Mouse (Mus musculus) limb, embryonic 10.5 days (tissue): ENCODE results near the gene Rptor. TPM values are rescaled to one million over a fixed set of nuclear protein-coding genes. Genes with fewer than 3 reads are reported as not detected.
"Not testable (repeated sequence)": the region's sequence is repeated elsewhere in the genome, so short reads cannot be mapped to it uniquely, and the experiment has no call there.

Source experiments
- DNase-seq: peaks from one replicate; pipeline ENCODE4 v3.0.0-alpha.2; 2017; ENCODE audit warnings: low spot score
- H3K27ac ChIP-seq: fragments of 300-500 bp; sonication (generic); 2 replicates; pipeline ENCODE4 v1.5.1; 2016; ENCODE audit warnings: mild to moderate bottlenecking
- H3K27me3 ChIP-seq: fragments of 300-500 bp; sonication (generic); 2 replicates; pipeline ENCODE4 v1.6.1; 2016; ENCODE audit warnings: low read depth, mild to moderate bottlenecking; ENCODE audit not compliant: poor library complexity, severe bottlenecking
- H3K36me3 ChIP-seq: fragments of 300-500 bp; sonication (generic); 2 replicates; pipeline ENCODE4 v1.6.1; 2016; ENCODE audit warnings: mild to moderate bottlenecking, moderate library complexity
- H3K4me1 ChIP-seq: fragments of 300-500 bp; sonication (generic); 2 replicates; pipeline ENCODE4 v1.6.1; 2016
- H3K4me3 ChIP-seq: fragments of 300-500 bp; sonication (generic); 2 replicates; pipeline ENCODE4 v1.5.1; 2016; ENCODE audit warnings: mild to moderate bottlenecking, moderate library complexity
- H3K9me3 ChIP-seq: fragments of 300-500 bp; sonication (generic); replicated peaks from 2 replicates; pipeline ENCODE4 v1.6.1; 2016; ENCODE audit warnings: mild to moderate bottlenecking
- WGBS: fragments of 180-500 bp; shearing (Covaris S2); methylation state at CpG from one replicate; pipeline ENCODE4 v1.1.7; 2016; 5-methylcytosine and 5-hydroxymethylcytosine counted together
- polyA plus RNA-seq: library from polyadenylated mRNA; unstranded; fragments of >200 nt; fragmentation: Nextera tagmentation; extraction: Ambion mirVana; gene quantifications from 2 replicates; pipeline ENCODE4 v1.2.1, GENCODE M21; 2016

The Rptor gene
- polyA plus RNA-seq, 1 experiment from 2014 or later, result 17.9 TPM

- Histone ChIP-seq H3K4me1 (peaks cover 17% of the 10 kb centered on the region), H3K27me3 (no peaks in the 10 kb centered on the region), H3K36me3 (no peaks in the 10 kb centered on the region), H3K4me3 (no peak overlapping the region), H3K9me3 (no peaks in the 10 kb centered on the region), H3K27ac (no peak overlapping the region)
- no peak for DNase-seq
- WGBS, result 85% methylated on average over 9 of the region's 9 CpGs
These were observed 37.8 kb downstream of the Rptor start for GRCm38 (mm10) chr11:119640491-119640890.

- 90% methylated on average over 9 of the region's 9 CpGs for WGBS
- Histone ChIP-seq H3K4me1 (peaks cover 15% of the 10 kb centered on the region), H3K9me3 (no peaks in the 10 kb centered on the region)
These were observed 39.2 kb downstream of the Rptor start for GRCm38 (mm10) chr11:119641831-119642381.

GRCm38 (mm10) chr11:119643347-119643746, 40.6 kb downstream of the Rptor start:
- H3K4me1 ChIP-seq, result peaks cover 6% of the 10 kb centered on the region; the same call in 1 of the 2 replicates
- H3K9me3 ChIP-seq, result no peaks in the 10 kb centered on the region
- no peak for DNase-seq
- H3K27ac ChIP-seq, result no peak overlapping the region
- H3K27me3 ChIP-seq, result no peaks in the 10 kb centered on the region
- H3K36me3 ChIP-seq, result no peaks in the 10 kb centered on the region
- WGBS, result 89% methylated on average over 7 of the region's 7 CpGs
- no peak overlapping the region for H3K4me3 ChIP-seq

More at GRCm38 (mm10) chr11:119641831-119642381, 39.2 kb downstream of the Rptor start:
- H3K4me3 ChIP-seq, result no peak overlapping the region
- DNase-seq, result no peak
- no peaks in the 10 kb centered on the region for H3K36me3 ChIP-seq
- H3K27me3 ChIP-seq, result no peaks in the 10 kb centered on the region
- no peak overlapping the region for H3K27ac ChIP-seq

GRCm38 (mm10) chr11:119644140-119644539, 41.4 kb downstream of the Rptor start:
- WGBS, result 83% methylated on average over 7 of the region's 7 CpGs
- H3K36me3 ChIP-seq, result no peaks in the 10 kb centered on the region
- H3K27ac ChIP-seq, result no peak overlapping the region
- no peaks in the 10 kb centered on the region for H3K27me3 ChIP-seq
- H3K4me3 ChIP-seq, result no peak overlapping the region
- H3K4me1 ChIP-seq, result no peaks in the 10 kb centered on the region
- H3K9me3 ChIP-seq, result no peaks in the 10 kb centered on the region
- no peak for DNase-seq

- H3K36me3 ChIP-seq, result no peaks in the 10 kb centered on the region
- no peak for DNase-seq
- no peak overlapping the region for H3K4me3 ChIP-seq
- no peaks in the 10 kb centered on the region for H3K27me3 ChIP-seq
- WGBS, result 87% methylated on average over 14 of the region's 14 CpGs
- no peak overlapping the region for H3K27ac ChIP-seq
- H3K4me1 ChIP-seq, result peaks cover 3% of the 10 kb centered on the region; the same call in 1 of the 2 replicates
- no peaks in the 10 kb centered on the region for H3K9me3 ChIP-seq
These were observed 42.1 kb downstream of the Rptor start for GRCm38 (mm10) chr11:119644612-119645379.

- H3K9me3 ChIP-seq, result no peaks in the 10 kb centered on the region
- no peaks in the 10 kb centered on the region for H3K27me3 ChIP-seq
- H3K36me3 ChIP-seq, result no peaks in the 10 kb centered on the region
- peaks cover 7% of the 10 kb centered on the region for H3K4me1 ChIP-seq
- H3K4me3 ChIP-seq, result no peak overlapping the region
- H3K27ac ChIP-seq, result no peak overlapping the region
- DNase-seq, result no peak
These were observed 47.8 kb downstream of the Rptor start for GRCm38 (mm10) chr11:119650456-119650855.

- no peak for DNase-seq
- Histone ChIP-seq H3K4me3 (no peak overlapping the region), H3K27me3 (no peaks in the 10 kb centered on the region), H3K9me3 (no peaks in the 10 kb centered on the region), H3K4me1 (peaks cover 7% of the 10 kb centered on the region), H3K36me3 (peaks cover 4% of the 10 kb centered on the region; the same call in 1 of the 2 replicates), H3K27ac (no peak overlapping the region)
- 93% methylated on average over 9 of the region's 9 CpGs for WGBS
These were observed 50.6 kb downstream of the Rptor start for GRCm38 (mm10) chr11:119653336-119653735.

GRCm38 (mm10) chr11:119657534-119657933, 54.8 kb downstream of the Rptor start:
- Histone ChIP-seq H3K27ac (no peak overlapping the region), H3K4me3 (no peak overlapping the region), H3K27me3 (no peaks in the 10 kb centered on the region), H3K4me1 (peaks cover 22% of the 10 kb centered on the region), H3K36me3 (peaks cover 13% of the 10 kb centered on the region; the same call in 1 of the 2 replicates), H3K9me3 (no peaks in the 10 kb centered on the region)
- DNase-seq, result no peak
- WGBS, result 93% methylated on average over 6 of the region's 6 CpGs

- 82% methylated on average over 3 of the region's 3 CpGs for WGBS
- peaks cover 36% of the 10 kb centered on the region for H3K4me1 ChIP-seq
- DNase-seq, result no peak
- no peaks in the 10 kb centered on the region for H3K9me3 ChIP-seq
- no peaks in the 10 kb centered on the region for H3K27me3 ChIP-seq
- H3K36me3 ChIP-seq, result peaks cover 13% of the 10 kb centered on the region; the same call in 1 of the 2 replicates
- no peak overlapping the region for H3K4me3 ChIP-seq
- no peak overlapping the region for H3K27ac ChIP-seq
These were observed 56.6 kb downstream of the Rptor start for GRCm38 (mm10) chr11:119659296-119659695.

- peak; percentile 56 for DNase-seq
- Histone ChIP-seq H3K4me1 (peaks cover 48% of the 10 kb centered on the region), H3K36me3 (peaks cover 13% of the 10 kb centered on the region; the same call in 1 of the 2 replicates)
- 33% methylated on average over 4 of the region's 4 CpGs for WGBS
- H3K27me3 ChIP-seq, H3K4me3 ChIP-seq, H3K27ac ChIP-seq, H3K9me3 ChIP-seq: not testable (repeated sequence)
These were observed 58.8 kb downstream of the Rptor start for GRCm38 (mm10) chr11:119661479-119661878.

GRCm38 (mm10) chr11:119663876-119664275, 61.2 kb downstream of the Rptor start:
- 96% methylated on average over 2 of the region's 2 CpGs for WGBS
- H3K27ac ChIP-seq, result peak overlapping the region; percentile 36; the same call in 1 of the 2 replicates
- no peaks in the 10 kb centered on the region for H3K27me3 ChIP-seq
- no peak overlapping the region for H3K4me3 ChIP-seq
- DNase-seq, result no peak
- H3K4me1 ChIP-seq, result peaks cover 52% of the 10 kb centered on the region
- peaks cover 7% of the 10 kb centered on the region; the same call in 1 of the 2 replicates for H3K36me3 ChIP-seq
- no peaks in the 10 kb centered on the region for H3K9me3 ChIP-seq

- DNase-seq, result no peak
- H3K27ac ChIP-seq, result no peak overlapping the region
- no peaks in the 10 kb centered on the region for H3K9me3 ChIP-seq
- H3K4me3 ChIP-seq, result no peak overlapping the region
- 84% methylated on average over 10 of the region's 10 CpGs for WGBS
- no peaks in the 10 kb centered on the region for H3K27me3 ChIP-seq
- H3K4me1 ChIP-seq, result peaks cover 52% of the 10 kb centered on the region
- 0 out of 2 replicates have a peak, but pooled peaks cover 3% of the 10 kb centered on the region for H3K36me3 ChIP-seq
These were observed 62.1 kb downstream of the Rptor start for GRCm38 (mm10) chr11:119664678-119665307.

- 93% methylated on average over 5 of the region's 5 CpGs for WGBS
- DNase-seq, result no peak
- Histone ChIP-seq H3K4me1 (peaks cover 52% of the 10 kb centered on the region), H3K9me3 (no peaks in the 10 kb centered on the region), H3K4me3 (no peak overlapping the region), H3K27ac (no peak overlapping the region), H3K27me3 (no peaks in the 10 kb centered on the region), H3K36me3 (no peaks in the 10 kb centered on the region)
These were observed 62.6 kb downstream of the Rptor start for GRCm38 (mm10) chr11:119665308-119665702.
